8 mouse cellular contexts compared by ENCODE assay signal in the genomic region with DNA sequence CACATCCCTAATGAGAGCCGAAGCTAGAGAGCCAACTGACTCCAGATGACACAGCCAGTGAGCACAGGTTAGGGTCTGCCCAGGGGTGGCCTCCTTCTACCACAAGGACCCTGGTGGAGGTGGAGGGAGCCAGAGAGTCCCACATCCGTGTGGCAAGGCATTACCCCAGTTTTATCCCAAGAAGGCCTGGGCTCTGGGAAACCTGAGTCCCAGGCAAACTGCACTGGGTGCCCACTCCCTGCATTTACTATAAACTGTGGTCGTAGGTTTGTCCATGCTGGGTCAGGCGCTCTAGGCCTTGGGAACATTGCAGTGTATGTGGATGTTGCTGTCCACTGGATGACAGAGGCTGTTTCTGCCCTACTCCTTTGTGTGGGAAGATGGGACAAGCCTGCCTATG. TPM values are rescaled to one million over a fixed set of nuclear protein-coding genes. Genes with fewer than 3 reads are reported as not detected.
DNase-seq lines count a peak whose midpoint lies in the region; ATAC-seq lines count a peak whose summit lies in the region.

No protein-coding gene starts in this region.

- 83% methylated on average over 4 of the region's 4 CpGs for WGBS in lung, embryonic 15.5 days
- WGBS in hindbrain, embryonic 13.5 days: 86% methylated on average over 4 of the region's 4 CpGs
- WGBS in midbrain, embryonic 11.5 days: 86% methylated on average over 4 of the region's 4 CpGs

- H3K9ac ChIP-seq in lung, embryonic 15.5 days: no peak overlapping the region
- H3K9ac ChIP-seq in hindbrain, embryonic 13.5 days: no peak overlapping the region
- H3K9ac ChIP-seq in midbrain, embryonic 11.5 days (ENCODE audit: low read length): no peak overlapping the region

- no peaks in the 10 kb centered on the region for H3K9me3 ChIP-seq in lung, embryonic 15.5 days
- H3K9me3 ChIP-seq in hindbrain, embryonic 13.5 days: no peaks in the 10 kb centered on the region
- no peaks in the 10 kb centered on the region for H3K9me3 ChIP-seq in midbrain, embryonic 11.5 days (ENCODE audit: control insufficient read depth, low read length)

- H3K4me2 ChIP-seq in lung, embryonic 15.5 days: no peak overlapping the region
- no peak overlapping the region for H3K4me2 ChIP-seq in hindbrain, embryonic 13.5 days
- H3K4me2 ChIP-seq in midbrain, embryonic 11.5 days: no peak overlapping the region

- no peak for ATAC-seq in cerebellum, adult (ENCODE audit: insufficient number of reproducible peaks, low FRiP score, low TSS enrichment)
- no peak for ATAC-seq in lung, embryonic 15.5 days (ENCODE audit: borderline replicate concordance, extremely low read depth, low FRiP score, low TSS enrichment)
- no peak for ATAC-seq in hindbrain, embryonic 13.5 days (ENCODE audit: low FRiP score)
- ATAC-seq in midbrain, embryonic 11.5 days (ENCODE audit: low FRiP score): no peak

- no peak overlapping the region for H3K4me3 ChIP-seq in lung, embryonic 15.5 days
- H3K4me3 ChIP-seq in hindbrain, embryonic 13.5 days: no peak overlapping the region
- no peak overlapping the region for H3K4me3 ChIP-seq in midbrain, embryonic 11.5 days (ENCODE audit: low read depth, low read length)

- DNase-seq in cerebellum, adult 11 months: peak; percentile 8
- no peak for DNase-seq in lung, postnatal 25 days (ENCODE audit: low spot score)
- DNase-seq in lung, postnatal 10 days: peak; percentile 7
- no peak for DNase-seq in layer of hippocampus, adult 18-20 months (ENCODE audit: low spot score in 2 of 2)
- DNase-seq in midbrain, embryonic 11.5 days (ENCODE audit: low spot score, missing footprints): no peak

- H3K36me3 ChIP-seq in lung, embryonic 15.5 days: 0 out of 2 replicates have a peak, but pooled peaks cover 5% of the 10 kb centered on the region
- H3K36me3 ChIP-seq in hindbrain, embryonic 13.5 days: peaks cover 14% of the 10 kb centered on the region
- no peaks in the 10 kb centered on the region for H3K36me3 ChIP-seq in midbrain, embryonic 11.5 days (ENCODE audit: control insufficient read depth, insufficient read depth, low read length)

- no peaks in the 10 kb centered on the region for H3K27me3 ChIP-seq in lung, embryonic 15.5 days
- H3K27me3 ChIP-seq in hindbrain, embryonic 13.5 days: no peaks in the 10 kb centered on the region
- H3K27me3 ChIP-seq in midbrain, embryonic 11.5 days (ENCODE audit: control insufficient read depth, insufficient read depth, low read length): no peaks in the 10 kb centered on the region

- 0 out of 2 replicates have a peak overlapping the region, but pooled peaks have one; percentile 9 for H3K27ac ChIP-seq in lung, embryonic 15.5 days
- 0 out of 2 replicates have a peak overlapping the region, but pooled peaks have one; percentile 3 for H3K27ac ChIP-seq in hindbrain, embryonic 13.5 days
- no peak overlapping the region for H3K27ac ChIP-seq in midbrain, embryonic 11.5 days (ENCODE audit: low read depth, low read length)

- H3K4me1 ChIP-seq in lung, embryonic 15.5 days: peaks cover 10% of the 10 kb centered on the region
- H3K4me1 ChIP-seq in hindbrain, embryonic 13.5 days (replicated peaks): peaks cover 14% of the 10 kb centered on the region
- no peaks in the 10 kb centered on the region for H3K4me1 ChIP-seq in midbrain, embryonic 11.5 days (ENCODE audit: control insufficient read depth, insufficient read depth, low read length)

RNA-seq across cellular contexts. Expression of a gene that starts 0.7 kb away (rescaled TPM):
- polyA plus RNA-seq in lung, embryonic 15.5 days (2015; fragmentation: Nextera tagmentation; extraction: Ambion mirVana): 4.9 and 6.9 TPM in 2 replicates
- polyA plus RNA-seq in hindbrain, embryonic 13.5 days (2015; fragmentation: Nextera tagmentation; extraction: Ambion mirVana): 2.9 and 4.8 TPM in 2 replicates
- total RNA-seq in layer of hippocampus, adult 18-20 months (2021): 10 to 100 TPM; 18.3 to 18.8 TPM
- polyA plus RNA-seq in midbrain, embryonic 11.5 days (2014; fragmentation: Nextera tagmentation; extraction: Ambion mirVana): 1.7 and 1.8 TPM in 2 replicates

RNA-seq across cellular contexts. Expression of a gene that starts 17.7 kb away (rescaled TPM):
- 30.3 and 33.7 TPM in 2 replicates for polyA plus RNA-seq in lung, embryonic 15.5 days (2015; fragmentation: Nextera tagmentation; extraction: Ambion mirVana)
- polyA plus RNA-seq in hindbrain, embryonic 13.5 days (2015; fragmentation: Nextera tagmentation; extraction: Ambion mirVana): 24.4 and 24.9 TPM in 2 replicates
- 10 to 100 TPM; 41.4 to 44.8 TPM for total RNA-seq in layer of hippocampus, adult 18-20 months (2021)
- polyA plus RNA-seq in midbrain, embryonic 11.5 days (2014; fragmentation: Nextera tagmentation; extraction: Ambion mirVana): 19.4 and 21.7 TPM in 2 replicates

RNA-seq across cellular contexts. Expression of a gene that starts 26.8 kb away (rescaled TPM):
- polyA plus RNA-seq in lung, embryonic 15.5 days (2015; fragmentation: Nextera tagmentation; extraction: Ambion mirVana): 6.9 and 7.6 TPM in 2 replicates
- polyA plus RNA-seq in hindbrain, embryonic 13.5 days (2015; fragmentation: Nextera tagmentation; extraction: Ambion mirVana): 2.8 and 3.4 TPM in 2 replicates
- 1 to 10 TPM; 2.0 to 2.9 TPM for total RNA-seq in layer of hippocampus, adult 18-20 months (2021)
- 1.7 and 2.6 TPM in 2 replicates for polyA plus RNA-seq in midbrain, embryonic 11.5 days (2014; fragmentation: Nextera tagmentation; extraction: Ambion mirVana)

RNA-seq across cellular contexts. Expression of a gene that starts 45.7 kb away (rescaled TPM):
- polyA plus RNA-seq in lung, embryonic 15.5 days (2015; fragmentation: Nextera tagmentation; extraction: Ambion mirVana): 79.1 and 79.8 TPM in 2 replicates
- 45.7 and 48.1 TPM in 2 replicates for polyA plus RNA-seq in hindbrain, embryonic 13.5 days (2015; fragmentation: Nextera tagmentation; extraction: Ambion mirVana)
- total RNA-seq in layer of hippocampus, adult 18-20 months (2021): 100 to 1,000 TPM; 201 to 256 TPM
- 40.1 and 42.8 TPM in 2 replicates for polyA plus RNA-seq in midbrain, embryonic 11.5 days (2014; fragmentation: Nextera tagmentation; extraction: Ambion mirVana)

RNA-seq across cellular contexts. Expression of a gene that starts 58.9 kb away (rescaled TPM):
- 0.33 and 0.56 TPM in 2 replicates for polyA plus RNA-seq in lung, embryonic 15.5 days (2015; fragmentation: Nextera tagmentation; extraction: Ambion mirVana)
- polyA plus RNA-seq in hindbrain, embryonic 13.5 days (2015; fragmentation: Nextera tagmentation; extraction: Ambion mirVana): 0.22 and 0.26 TPM in 2 replicates
- total RNA-seq in layer of hippocampus, adult 18-20 months (2021): 1 to 10 TPM in 1 of 2 experiments, under 1 TPM in 1; 0.61 to 1.2 TPM
- 0.23 and 0.40 TPM in 2 replicates for polyA plus RNA-seq in midbrain, embryonic 11.5 days (2014; fragmentation: Nextera tagmentation; extraction: Ambion mirVana)

Comparison
In these comparisons a context has a peak if more than half of its experiments do, and no peak if none do; other contexts are left out.
1. DNase-seq: peak in cerebellum, adult 11 months (single experiment) and lung, postnatal 10 days (single experiment); none in lung, postnatal 25 days (single experiment), layer of hippocampus, adult 18-20 months (0 of 2) and midbrain, embryonic 11.5 days (single experiment).